Mouse (Mus musculus) bone marrow macrophage, adult 2 months (primary cell): ENCODE measurements around the gene Fancc. TPM values are rescaled to one million over a fixed set of nuclear protein-coding genes. Genes with fewer than 3 reads are reported as not detected.

Experiments used
- H3K27ac ChIP-seq: 2 replicates; pipeline ENCODE4 v1.5.1; 2012; ENCODE audit warnings: low read depth, low read length; ENCODE audit not compliant: insufficient read depth
- H3K4me1 ChIP-seq: 2 replicates; pipeline ENCODE4 v1.6.1; 2012; ENCODE audit warnings: low read length; ENCODE audit not compliant: control insufficient read depth, insufficient read depth
- H3K4me3 ChIP-seq: 2 replicates; pipeline ENCODE4 v1.5.1; 2012; ENCODE audit warnings: mild to moderate bottlenecking, low read length, moderate library complexity; ENCODE audit not compliant: insufficient read depth
- CTCF ChIP-seq: IDR thresholded peaks from 2 replicates; pipeline ENCODE4 v1.5.1; 2012; ENCODE audit warnings: low read depth, mild to moderate bottlenecking, low read length, moderate library complexity
- POLR2A ChIP-seq: IDR thresholded peaks from 2 replicates; pipeline ENCODE4 v1.6.1; 2012; ENCODE audit warnings: mild to moderate bottlenecking, low read depth, low read length, borderline replicate concordance
- polyA plus RNA-seq: library from polyadenylated mRNA; stranded (reverse); fragments of >200 nt; gene quantifications from 2 replicates; pipeline ENCODE4 v1.2.4, GENCODE M21; 2012; ENCODE audit not compliant: missing spikeins, insufficient read depth, insufficient read length

The Fancc gene
- polyA plus RNA-seq, 1 experiment: 7.6 TPM

- TF ChIP-seq POLR2A: no peak
- TF ChIP-seq CTCF: no peak
Measured at GRCm38 (mm10) chr13:63487707-63488042, 9.4 kb downstream of the Fancc start.

GRCm38 (mm10) chr13:63486791-63487706 is 10.0 kb downstream of the Fancc start:
- TF ChIP-seq POLR2A: no peak
- TF ChIP-seq CTCF: no peak
- Histone ChIP-seq H3K4me1 (no peaks in the 10 kb centered on the region), H3K4me3 (no peak overlapping the region), H3K27ac (no peak overlapping the region)

More at GRCm38 (mm10) chr13:63487707-63488042, 9.4 kb downstream of the Fancc start:
- Histone ChIP-seq H3K27ac (no peak overlapping the region), H3K4me3 (no peak overlapping the region), H3K4me1 (no peaks in the 10 kb centered on the region)

- TF ChIP-seq POLR2A: no peak
- TF ChIP-seq CTCF: no peak
- Histone ChIP-seq H3K4me1 (peaks cover 3% of the 10 kb centered on the region; the same call in 1 of the 2 replicates), H3K4me3 (no peak overlapping the region), H3K27ac (no peak overlapping the region)
Measured at GRCm38 (mm10) chr13:63475356-63475755, 21.7 kb downstream of the Fancc start.

- no peak overlapping the region for H3K4me3 ChIP-seq
- H3K4me1 ChIP-seq: no peaks in the 10 kb centered on the region
- no peak overlapping the region for H3K27ac ChIP-seq
- no peak for TF ChIP-seq POLR2A
- TF ChIP-seq CTCF: no peak
Measured at GRCm38 (mm10) chr13:63452898-63453297, 44.2 kb downstream of the Fancc start.

GRCm38 (mm10) chr13:63451140-63451539 is 45.9 kb downstream of the Fancc start:
- Histone ChIP-seq H3K27ac (no peak overlapping the region), H3K4me3 (no peak overlapping the region), H3K4me1 (no peaks in the 10 kb centered on the region)
- TF ChIP-seq CTCF (no peak), POLR2A (no peak)

GRCm38 (mm10) chr13:63445419-63445818 is 51.7 kb downstream of the Fancc start:
- H3K4me1 ChIP-seq: no peaks in the 10 kb centered on the region
- H3K4me3 ChIP-seq: no peak overlapping the region
- no peak overlapping the region for H3K27ac ChIP-seq
- TF ChIP-seq CTCF (no peak), POLR2A (no peak)

GRCm38 (mm10) chr13:63432759-63433158 is 64.3 kb downstream of the Fancc start:
- TF ChIP-seq CTCF: no peak
- TF ChIP-seq POLR2A: no peak
- Histone ChIP-seq H3K4me3 (no peak overlapping the region), H3K27ac (no peak overlapping the region), H3K4me1 (no peaks in the 10 kb centered on the region)

GRCm38 (mm10) chr13:63431857-63432191 is 65.3 kb downstream of the Fancc start:
- TF ChIP-seq CTCF: no peak
- TF ChIP-seq POLR2A: no peak
- Histone ChIP-seq H3K27ac (peak overlapping the region; percentile 90), H3K4me1 (no peaks in the 10 kb centered on the region), H3K4me3 (peak overlapping the region; percentile 91)

GRCm38 (mm10) chr13:63431030-63431856 is 65.8 kb downstream of the Fancc start:
- TF ChIP-seq POLR2A: no peak
- no peak for TF ChIP-seq CTCF
- Histone ChIP-seq H3K4me3 (peak overlapping the region; percentile 91), H3K27ac (peak overlapping the region; percentile 90), H3K4me1 (no peaks in the 10 kb centered on the region)

- TF ChIP-seq CTCF (no peak), POLR2A (no peak)
- no peak overlapping the region for H3K27ac ChIP-seq
- H3K4me1 ChIP-seq: no peaks in the 10 kb centered on the region
- H3K4me3 ChIP-seq: peak overlapping the region; percentile 91
Measured at GRCm38 (mm10) chr13:63430681-63431029, 66.4 kb downstream of the Fancc start.
